ENCODE assay signal across 10 mouse cellular contexts in genomic region chr1:91732461-91732861, GRCm38 (mm10).
DNase-seq lines count a peak whose midpoint lies in the region; ATAC-seq and TF ChIP-seq lines count a peak whose summit lies in the region.
"Had no signal": no experiment of that assay in that cellular context is flagged by ENCODE, and none has a peak within 500 bp of the region (broad histone marks: within the 10 kb centered on the region; RNA-seq: fewer than 3 reads in every experiment).

No protein-coding gene starts in this region.

- no peak for TF ChIP-seq CTCF in stomach, postnatal 0 days (IDR thresholded peaks at IDR 0.05; ENCODE audit: low read depth)

- DNase-seq in intestine, embryonic 14.5 days (ENCODE audit: low spot score), result peak; percentile 47
- DNase-seq in thymus, postnatal 4 days, result peak; percentile 4
- DNase-seq in thymus, postnatal 10 days (ENCODE audit: low spot score in 2 of 2), result no peak
- DNase-seq in stomach, postnatal 0 days (ENCODE audit: low spot score), result no peak
- DNase-seq: adrenal gland, postnatal 14 days; cerebellum, adult 8-10 months had no signal

- WGBS in intestine, embryonic 14.5 days, result 81% methylated on average over 12 of the region's 12 CpGs
- 75% methylated on average over 12 of the region's 12 CpGs for WGBS in intestine, embryonic 15.5 days
- 51% methylated on average over 12 of the region's 12 CpGs for WGBS in limb, embryonic 13.5 days
- WGBS in stomach, postnatal 0 days, result 58% methylated on average over 12 of the region's 12 CpGs

- H3K9ac ChIP-seq in intestine, embryonic 14.5 days (ENCODE audit: low read length), result no peak overlapping the region
- H3K9ac ChIP-seq in intestine, embryonic 15.5 days, result no peak overlapping the region
- H3K9ac ChIP-seq in limb, embryonic 13.5 days, result no peak overlapping the region
- H3K9ac ChIP-seq in stomach, postnatal 0 days (ENCODE audit: low read length), result no peak overlapping the region
- H3K9ac ChIP-seq: heart, embryonic 12.5 days had no signal

- H3K27ac ChIP-seq in intestine, embryonic 14.5 days (ENCODE audit: low read depth), result no peak overlapping the region
- no peak overlapping the region for H3K27ac ChIP-seq in intestine, embryonic 15.5 days
- no peak overlapping the region; the same call in 1 of the 2 replicates for H3K27ac ChIP-seq in limb, embryonic 13.5 days
- no peak overlapping the region for H3K27ac ChIP-seq in stomach, postnatal 0 days (replicated peaks)

- no peak overlapping the region for H3K4me2 ChIP-seq in intestine, embryonic 14.5 days (ENCODE audit: low read length)
- no peak overlapping the region for H3K4me2 ChIP-seq in intestine, embryonic 15.5 days (replicated peaks)
- H3K4me2 ChIP-seq in limb, embryonic 13.5 days (replicated peaks), result peak overlapping the region; percentile 28; the same call in 1 of the 2 replicates
- H3K4me2 ChIP-seq in stomach, postnatal 0 days (replicated peaks; ENCODE audit: low read depth), result no peak overlapping the region
- H3K4me2 ChIP-seq: heart, embryonic 12.5 days had no signal

- H3K4me1 ChIP-seq in intestine, embryonic 14.5 days (replicated peaks; ENCODE audit: control insufficient read depth, insufficient read depth, low read length), result no peaks in the 10 kb centered on the region
- H3K4me1 ChIP-seq in intestine, embryonic 15.5 days (replicated peaks), result no peaks in the 10 kb centered on the region
- peaks cover 33% of the 10 kb centered on the region for H3K4me1 ChIP-seq in limb, embryonic 13.5 days
- H3K4me1 ChIP-seq in stomach, postnatal 0 days (replicated peaks; ENCODE audit: control insufficient read depth, insufficient read depth), result no peaks in the 10 kb centered on the region
- H3K4me1 ChIP-seq: heart, embryonic 12.5 days had no signal

- H3K4me3 ChIP-seq in intestine, embryonic 14.5 days (ENCODE audit: low read depth, low read length), result no peak overlapping the region
- no peak overlapping the region for H3K4me3 ChIP-seq in intestine, embryonic 15.5 days (replicated peaks)
- no peak overlapping the region for H3K4me3 ChIP-seq in limb, embryonic 13.5 days
- H3K4me3 ChIP-seq in stomach, postnatal 0 days (ENCODE audit: low read depth, low read length), result no peak overlapping the region
- H3K4me3 ChIP-seq: heart, embryonic 12.5 days had no signal

- H3K27me3 ChIP-seq in intestine, embryonic 14.5 days (replicated peaks; ENCODE audit: control insufficient read depth, insufficient read depth, low read length), result no peaks in the 10 kb centered on the region
- peaks cover 3% of the 10 kb centered on the region; the same call in 1 of the 2 replicates for H3K27me3 ChIP-seq in intestine, embryonic 15.5 days (replicated peaks)
- peaks cover 13% of the 10 kb centered on the region; the same call in 1 of the 2 replicates for H3K27me3 ChIP-seq in limb, embryonic 13.5 days
- H3K27me3 ChIP-seq in stomach, postnatal 0 days (ENCODE audit: control insufficient read depth, insufficient read depth, low read length), result no peaks in the 10 kb centered on the region
- H3K27me3 ChIP-seq: heart, embryonic 12.5 days had no signal

- no peaks in the 10 kb centered on the region for H3K9me3 ChIP-seq in intestine, embryonic 14.5 days (ENCODE audit: control insufficient read depth, low read length)
- no peaks in the 10 kb centered on the region for H3K9me3 ChIP-seq in intestine, embryonic 15.5 days
- H3K9me3 ChIP-seq in limb, embryonic 13.5 days, result no peaks in the 10 kb centered on the region
- no peaks in the 10 kb centered on the region for H3K9me3 ChIP-seq in stomach, postnatal 0 days (ENCODE audit: control insufficient read depth, low read length)
- H3K9me3 ChIP-seq: heart, embryonic 12.5 days had no signal

- no peaks in the 10 kb centered on the region for H3K36me3 ChIP-seq in intestine, embryonic 14.5 days (ENCODE audit: control insufficient read depth, insufficient read depth, low read length)
- H3K36me3 ChIP-seq in intestine, embryonic 15.5 days, result no peaks in the 10 kb centered on the region
- H3K36me3 ChIP-seq in limb, embryonic 13.5 days, result no peaks in the 10 kb centered on the region
- H3K36me3 ChIP-seq in stomach, postnatal 0 days (ENCODE audit: control insufficient read depth, insufficient read depth, low read length), result no peaks in the 10 kb centered on the region
- H3K36me3 ChIP-seq: heart, embryonic 12.5 days had no signal

- no peak for TF ChIP-seq EP300 in stomach, postnatal 0 days (optimal IDR thresholded peaks at IDR 0.05)

- ATAC-seq in intestine, embryonic 14.5 days (replicated peaks; ENCODE audit: low FRiP score, low TSS enrichment, low read depth), result no peak
- no peak for ATAC-seq in intestine, embryonic 15.5 days
- ATAC-seq in limb, embryonic 13.5 days (ENCODE audit: low FRiP score, low read depth), result peak; percentile 36; the same call in 1 of the 2 replicates
- ATAC-seq in erythroblast, adult 5-6 weeks (replicated peaks; ENCODE audit: low FRiP score, poor library complexity, severe bottlenecking), result no peak
- ATAC-seq in stomach, postnatal 0 days (ENCODE audit: low FRiP score, low TSS enrichment), result no peak

Comparison
In these comparisons a context has a peak if more than half of its experiments do, and no peak if none do; other contexts are left out.
1. DNase-seq: peak in intestine, embryonic 14.5 days (single experiment) and thymus, postnatal 4 days (single experiment); none in thymus, postnatal 10 days (0 of 2) and stomach, postnatal 0 days (single experiment).